Mouse (Mus musculus) fat pad, adult 2 months (tissue): Measurements from ENCODE around the gene Tmem177.

ENCODE experiments used
- DNase-seq: peaks from one replicate; pipeline ENCODE4 v3.0.0-alpha.2; 2011; ENCODE audit warnings: low read depth, low spot score; ENCODE audit errors: extremely low read depth

The Tmem177 gene

GRCm38 (mm10) chr1:119891149-119891548 is 21.9 kb downstream of the Tmem177 start:
- no peak for DNase-seq

GRCm38 (mm10) chr1:119889347-119889746 is 23.7 kb downstream of the Tmem177 start:
- no peak for DNase-seq

- DNase-seq = no peak
Observed at GRCm38 (mm10) chr1:119886320-119886719, 26.7 kb downstream of the Tmem177 start.

GRCm38 (mm10) chr1:119884272-119884671 is 28.7 kb downstream of the Tmem177 start:
- DNase-seq = no peak

GRCm38 (mm10) chr1:119878909-119879308 is 34.1 kb downstream of the Tmem177 start:
- DNase-seq = no peak

GRCm38 (mm10) chr1:119877469-119877868 is 35.5 kb downstream of the Tmem177 start:
- DNase-seq = no peak

- DNase-seq = no peak
Observed at GRCm38 (mm10) chr1:119868395-119869161, 44.4 kb downstream of the Tmem177 start.

- no peak for DNase-seq
Observed at GRCm38 (mm10) chr1:119867300-119867699, 45.7 kb downstream of the Tmem177 start.

GRCm38 (mm10) chr1:119865311-119865710 is 47.7 kb downstream of the Tmem177 start:
- DNase-seq = no peak

GRCm38 (mm10) chr1:119863507-119864296 is 49.3 kb downstream of the Tmem177 start:
- no peak for DNase-seq

- no peak for DNase-seq
Observed at GRCm38 (mm10) chr1:119859566-119859965, 53.4 kb downstream of the Tmem177 start.
